Mouse (Mus musculus) brain, embryonic 14.5 days (tissue): ENCODE data around the gene Ess2.

Source experiments
- CTCF ChIP-seq: fragments of 200-500 bp; IDR thresholded peaks from 2 replicates; pipeline ENCODE4 v1.5.1; 2012; ENCODE audit warnings: inconsistent platforms, mild to moderate bottlenecking, moderate library complexity, borderline replicate concordance; ENCODE audit not compliant: insufficient read depth, insufficient read length; ENCODE audit errors: extremely low read depth
- POLR2A ChIP-seq: fragments of 200-500 bp; IDR thresholded peaks from 2 replicates; pipeline ENCODE4 v1.6.1; 2012; ENCODE audit warnings: mild to moderate bottlenecking, inconsistent platforms, borderline replicate concordance; ENCODE audit not compliant: poor library complexity, insufficient read depth, insufficient read length, severe bottlenecking; ENCODE audit errors: extremely low read depth

- no peak for TF ChIP-seq POLR2A
- no peak for TF ChIP-seq CTCF
Measured at GRCm38 (mm10) chr16:17890917-17891566, 20.1 kb downstream of the Ess2 start.
